20 mouse cellular contexts compared by ENCODE assay signal in genomic region chr4:57134554-57134953, GRCm38 (mm10). TPM values are rescaled to one million over a fixed set of nuclear protein-coding genes. Genes with fewer than 3 reads are reported as not detected.
DNase-seq lines count a peak whose midpoint lies in the region; ATAC-seq lines count a peak whose summit lies in the region.
"Had no signal": no experiment of that assay in that cellular context is flagged by ENCODE, and none has a peak within 500 bp of the region (broad histone marks: within the 10 kb centered on the region; RNA-seq: fewer than 3 reads in every experiment).

No protein-coding gene starts in this region.

- intact Hi-C loops in left cerebral cortex, postnatal 4 days (cut with DNase I) = no loop called here
- intact Hi-C loops in left cerebral cortex, postnatal 25 days (cut with DNase I) = no loop called here

- peak; percentile 65 for ATAC-seq in cerebellum, adult (ENCODE audit: insufficient number of reproducible peaks, low FRiP score, low TSS enrichment)
- ATAC-seq: activated CD4-positive, CD25-positive, alpha-beta regulatory T cell, adult 4 months; forebrain, embryonic 15.5 days; liver, embryonic 12.5 days; midbrain, embryonic 16.5 days had no signal

- no peak for DNase-seq in cerebellum, postnatal 4 days (ENCODE audit: low spot score in 2 of 2)
- DNase-seq in left cerebral cortex, postnatal 4 days = peak; percentile 41
- no peak for DNase-seq in left cerebral cortex, postnatal 25 days (ENCODE audit: low spot score in 2 of 2)
- DNase-seq in cerebellum, postnatal 10 days = peak; percentile 86
- DNase-seq in thymus, postnatal 0 days (ENCODE audit: low spot score) = no peak
- DNase-seq in adrenal gland, adult 2 months = no peak
- no peak for DNase-seq in layer of hippocampus, adult 18-20 months (ENCODE audit: low spot score in 2 of 2)
- DNase-seq: adrenal gland, postnatal 10 days; kidney, adult 9 months; kidney, postnatal 36 days; lung, adult 18-20 months; lung, postnatal 10 days; right cerebral cortex, adult 18-20 months; right cerebral cortex, postnatal 4 days; thymus, adult 18-20 months had no signal

RNA-seq across cellular contexts. Expression of gene Epb41l4b, which starts 8.7 kb away (rescaled TPM):
- 1 to 10 TPM; 6.3 to 8.4 TPM for total RNA-seq in left cerebral cortex, postnatal 4 days (2021)
- 10 to 100 TPM; 30.2 to 31.9 TPM for total RNA-seq in left cerebral cortex, postnatal 25 days (2021)
- polyA plus RNA-seq in thymus, postnatal 0 days (2015; fragmentation: Nextera tagmentation; extraction: Ambion mirVana) = 2.2 and 2.4 TPM in 2 replicates
- total RNA-seq in adrenal gland, adult 2 months (2021) = 1 to 10 TPM; 2.2 to 3.8 TPM
- polyA plus RNA-seq in adrenal gland, adult 2 months (2012; rRNA removed) = 0.42 and 0.74 TPM in 2 replicates
- 10 to 100 TPM; 24.9 to 29.8 TPM for total RNA-seq in layer of hippocampus, adult 18-20 months (2021)
- polyA plus RNA-seq: activated CD4-positive, CD25-positive, alpha-beta regulatory T cell, adult 4 months had no signal

Comparison
In these comparisons a context has a peak if more than half of its experiments do, and no peak if none do; other contexts are left out.
1. DNase-seq: peak in left cerebral cortex, postnatal 4 days (single experiment) and cerebellum, postnatal 10 days (2 of 2); none in cerebellum, postnatal 4 days (0 of 2), left cerebral cortex, postnatal 25 days (0 of 2), thymus, postnatal 0 days (single experiment), adrenal gland, adult 2 months (single experiment) and layer of hippocampus, adult 18-20 months (0 of 2).